Mouse (Mus musculus): ENCODE measurements around the gene Bex6.

DNA sequence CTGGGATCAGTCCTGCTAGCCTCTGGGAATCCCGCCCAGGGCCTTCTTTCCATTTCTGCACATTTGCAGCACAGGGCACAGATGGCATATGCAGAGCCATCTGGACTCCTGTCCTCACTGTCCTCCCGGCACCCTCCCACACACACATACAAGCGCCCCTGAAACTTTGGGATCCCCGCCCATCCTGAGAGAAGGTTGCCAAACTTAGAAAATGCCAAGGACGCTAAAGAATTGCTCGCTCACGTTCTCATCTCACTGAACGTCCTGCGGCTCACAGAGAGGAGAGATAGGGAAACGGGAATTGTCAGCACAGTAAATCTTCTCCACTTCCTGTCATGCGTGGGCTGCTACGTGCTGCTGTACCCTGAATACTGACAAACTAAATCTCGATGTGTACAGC, 25.2 kb upstream of the Bex6 start:
- TF ChIP-seq POLR2A (IDR thresholded peaks at IDR 0.05; ENCODE audit: borderline replicate concordance, low read depth, low read length) (no peak), CTCF (IDR thresholded peaks at IDR 0.05; ENCODE audit: low read depth, low read length) (no peak)

Measured in bone marrow macrophage, adult 2 months (primary cell).